Mouse (Mus musculus) ZHBTc4 (cell line): Measurements from ENCODE around the gene Lin37.

Experiments used
- DNase-seq: peaks from one replicate; pipeline ENCODE4 v3.0.0-alpha.2; 2011; ENCODE audit warnings: low read depth, low spot score

Gene Lin37

GRCm38 (mm10) chr7:30586455-30587020, 26.9 kb upstream of the Lin37 start:
- DNase-seq = no peak

GRCm38 (mm10) chr7:30585170-30585569, 25.5 kb upstream of the Lin37 start:
- no peak for DNase-seq

GRCm38 (mm10) chr7:30584339-30584738, 24.7 kb upstream of the Lin37 start:
- no peak for DNase-seq

GRCm38 (mm10) chr7:30581547-30581946, 21.9 kb upstream of the Lin37 start:
- DNase-seq = no peak

- no peak for DNase-seq
Observed at GRCm38 (mm10) chr7:30579950-30580349, 20.3 kb upstream of the Lin37 start.

- no peak for DNase-seq
Observed at GRCm38 (mm10) chr7:30572969-30573368, 13.3 kb upstream of the Lin37 start.

- no peak for DNase-seq
Observed at GRCm38 (mm10) chr7:30572389-30572788, 12.8 kb upstream of the Lin37 start.

GRCm38 (mm10) chr7:30567555-30567954, 7.9 kb upstream of the Lin37 start:
- no peak for DNase-seq

- no peak for DNase-seq
Observed at GRCm38 (mm10) chr7:30566033-30566432, 6.4 kb upstream of the Lin37 start.

- no peak for DNase-seq
Observed at GRCm38 (mm10) chr7:30564970-30565571, 5.4 kb upstream of the Lin37 start, which contains the start of gene Igflr1. TSS of gene Igflr1 (plus strand) at chr7:30565427.

GRCm38 (mm10) chr7:30563906-30564280, 4.3 kb upstream of the Lin37 start:
- peak; percentile 46 for DNase-seq

- DNase-seq = peak; percentile 99
Observed at GRCm38 (mm10) chr7:30563117-30563905, 3.7 kb upstream of the Lin37 start, which contains the start of the genes U2af1l4, Gm49396 and Psenen. TSS of gene U2af1l4 (plus strand) at chr7:30563301. TSS of gene Gm49396 (plus strand) at chr7:30563344. TSS of gene Psenen (minus strand) at chr7:30563627.

- no peak for DNase-seq
Observed at GRCm38 (mm10) chr7:30562526-30563116, 3.0 kb upstream of the Lin37 start.

- DNase-seq = no peak
Observed at GRCm38 (mm10) chr7:30560296-30560695, 658 bp upstream of the Lin37 start.

GRCm38 (mm10) chr7:30558656-30559442, 789 bp downstream of the Lin37 start:
- no peak for DNase-seq

GRCm38 (mm10) chr7:30557901-30558514, 1.6 kb downstream of the Lin37 start:
- peak; percentile 56 for DNase-seq

- DNase-seq = no peak
Observed at GRCm38 (mm10) chr7:30556894-30557536, 2.6 kb downstream of the Lin37 start.

GRCm38 (mm10) chr7:30553810-30554584, 5.6 kb downstream of the Lin37 start:
- no peak for DNase-seq

GRCm38 (mm10) chr7:30553021-30553589, 6.5 kb downstream of the Lin37 start:
- DNase-seq = no peak
